Mouse (Mus musculus) embryo, embryonic 11.5 days (tissue): ENCODE results near the gene Samd9l.
"Not testable (repeated sequence)": the region's sequence is repeated elsewhere in the genome, so short reads cannot be mapped to it uniquely, and the experiment has no call there.

Experiments used
- DNase-seq: peaks from one replicate; pipeline ENCODE4 v3.0.0-alpha.2; 2012; ENCODE audit warnings: low read depth, low spot score

Samd9l gene

GRCm38 (mm10) chr6:3399340-3400068, at the start of gene Samd9l:
Samd9l (minus strand) TSS chr6:3399572.
- DNase-seq = peak; percentile 35

- DNase-seq = peak; percentile 62
Observed at GRCm38 (mm10) chr6:3447404-3447803, 48.0 kb upstream of the Samd9l start.

DNA sequence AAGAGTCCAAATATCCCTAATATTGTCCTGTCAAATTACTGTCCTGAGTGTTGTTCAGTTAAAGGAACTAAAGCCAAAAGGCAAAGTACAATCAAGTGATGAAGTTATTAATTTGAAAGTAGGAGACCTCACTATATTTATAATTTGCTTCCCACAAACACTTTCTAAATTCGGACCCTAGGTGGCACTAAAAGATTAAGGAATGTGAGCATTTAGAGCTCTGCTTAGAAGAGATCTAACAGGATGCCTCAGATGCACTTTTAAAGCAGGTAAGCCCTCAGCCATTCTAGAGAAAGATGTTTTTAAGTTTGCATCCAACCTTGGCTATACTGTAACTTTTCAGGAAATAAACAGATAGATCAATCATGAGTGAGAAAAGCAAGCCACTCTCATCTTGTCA, 44.5 kb upstream of the Samd9l start:
- no peak for DNase-seq

DNA sequence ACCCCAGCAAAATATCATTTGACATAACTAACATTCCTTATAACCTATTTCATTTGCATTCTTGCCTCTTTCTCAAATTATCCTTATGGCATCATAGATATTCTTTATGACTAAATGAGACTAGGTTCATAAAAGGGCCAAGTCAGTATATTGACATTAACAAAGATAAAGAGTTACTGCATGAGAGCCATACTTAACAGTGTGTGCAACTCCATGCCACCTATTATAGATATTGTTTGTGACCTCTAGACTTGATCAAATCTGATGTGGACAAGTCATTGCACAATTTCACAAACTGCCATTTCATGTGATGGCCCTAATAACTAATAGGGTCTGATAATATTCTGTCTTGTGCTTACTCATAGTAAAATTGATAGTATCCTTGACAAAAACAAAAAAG, 36.7 kb upstream of the Samd9l start:
- DNase-seq = no peak

DNA sequence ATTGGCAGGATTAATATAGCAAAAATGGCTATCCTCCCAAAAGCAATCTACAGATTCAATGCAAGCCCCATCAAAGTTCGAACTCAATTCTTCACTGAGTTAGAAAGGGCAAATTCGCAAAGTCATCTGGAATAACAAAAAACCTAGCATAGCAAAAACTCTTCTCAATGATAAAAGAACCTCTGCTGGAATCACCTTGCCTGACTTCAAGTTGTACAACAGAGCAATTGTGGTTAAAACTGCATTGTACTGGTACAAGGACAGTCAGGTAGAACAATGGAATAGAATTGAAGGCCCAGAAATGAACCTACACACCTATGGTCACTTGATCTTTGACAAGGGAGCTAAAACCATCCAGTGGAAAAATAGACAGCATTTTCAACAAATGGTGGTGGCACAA, 31.6 kb upstream of the Samd9l start:
- not testable (repeated sequence) for DNase-seq

DNA sequence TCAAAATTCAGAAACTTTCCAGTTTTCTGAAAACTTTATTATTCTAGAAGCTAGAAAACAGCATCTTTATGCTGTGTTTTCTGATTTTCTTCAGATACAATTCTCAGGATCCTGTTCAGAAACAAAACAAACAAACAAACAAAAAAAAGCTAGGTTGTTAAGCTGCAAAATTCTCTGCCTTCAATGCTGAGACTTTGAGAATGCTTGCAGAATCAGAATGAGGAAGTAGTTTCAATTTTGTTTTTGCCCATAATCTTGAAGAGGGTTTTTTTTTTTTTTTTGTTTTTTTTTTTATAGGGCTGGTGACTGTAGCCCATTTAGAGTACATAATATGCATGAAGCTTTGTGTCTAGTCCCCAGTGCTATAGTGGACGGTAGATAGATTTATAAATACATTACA, 27.7 kb upstream of the Samd9l start:
- DNase-seq = no peak

GRCm38 (mm10) chr6:3425333-3425732, 26.0 kb upstream of the Samd9l start:
- DNase-seq = not testable (repeated sequence)

DNA sequence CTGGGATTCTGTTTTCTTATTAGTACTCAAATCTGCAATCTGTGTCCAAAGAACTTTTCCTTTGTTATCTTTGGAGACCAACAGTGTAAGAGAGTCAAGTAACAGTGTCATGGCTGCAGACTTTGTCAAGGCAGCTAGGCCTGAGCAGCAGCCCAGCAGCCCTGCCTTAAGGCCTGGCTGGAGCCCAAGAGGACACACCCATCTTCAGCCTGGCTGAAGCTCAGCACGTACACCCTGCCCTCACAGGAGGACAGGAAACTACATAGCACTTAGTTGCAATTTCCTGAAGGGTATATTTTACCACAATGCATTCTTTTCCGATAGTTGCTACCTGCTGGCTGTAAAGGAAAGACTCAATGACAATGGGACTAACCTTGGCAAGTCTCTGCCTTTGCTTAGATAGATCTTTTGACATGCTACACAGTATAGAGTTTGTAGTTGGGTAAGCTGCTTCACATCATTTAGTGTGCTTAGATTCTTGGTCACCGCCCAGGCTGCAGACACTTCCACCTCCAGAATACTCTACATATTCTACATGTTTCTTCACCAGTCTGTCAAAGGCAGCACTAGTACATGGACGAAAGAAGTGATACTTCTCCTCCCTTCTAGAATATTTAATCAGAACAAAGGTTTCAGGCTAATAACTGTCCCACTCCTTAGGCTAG, 25.4 kb upstream of the Samd9l start:
- not testable (repeated sequence) for DNase-seq

DNA sequence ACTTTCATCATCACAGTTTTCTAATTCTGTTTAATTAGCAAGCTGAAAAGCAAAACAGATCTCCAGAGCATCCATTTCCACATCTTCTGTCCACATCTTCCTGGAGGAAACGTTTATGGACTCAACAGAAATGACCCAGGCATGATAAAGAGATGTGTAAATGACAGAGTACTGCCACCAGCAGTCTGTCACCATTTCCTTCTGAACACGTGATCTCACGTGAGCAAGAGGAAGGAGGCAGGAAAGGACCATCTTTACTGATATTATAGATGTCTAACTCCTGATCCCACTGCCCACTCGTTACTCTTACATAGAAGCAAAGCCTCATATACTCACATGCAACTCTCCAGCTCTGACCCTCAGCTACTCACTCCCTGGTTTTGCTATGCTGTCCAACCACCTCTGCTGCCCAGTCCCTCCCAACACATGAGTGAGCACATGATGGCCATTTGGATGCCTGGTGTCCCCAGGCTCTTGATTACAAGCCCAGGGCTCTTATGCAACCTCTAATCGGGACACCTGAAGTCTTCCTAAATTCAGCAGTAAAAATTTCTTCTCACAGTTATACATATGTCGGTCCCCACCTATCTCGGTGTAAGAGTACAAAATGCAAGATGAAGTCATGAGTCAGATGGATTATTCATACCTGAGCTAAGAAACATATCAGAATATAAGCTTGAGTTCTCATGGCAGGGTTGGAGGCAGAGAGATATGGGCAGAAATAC, 2.0 kb downstream of the Samd9l start:
- DNase-seq = not testable (repeated sequence)

DNA sequence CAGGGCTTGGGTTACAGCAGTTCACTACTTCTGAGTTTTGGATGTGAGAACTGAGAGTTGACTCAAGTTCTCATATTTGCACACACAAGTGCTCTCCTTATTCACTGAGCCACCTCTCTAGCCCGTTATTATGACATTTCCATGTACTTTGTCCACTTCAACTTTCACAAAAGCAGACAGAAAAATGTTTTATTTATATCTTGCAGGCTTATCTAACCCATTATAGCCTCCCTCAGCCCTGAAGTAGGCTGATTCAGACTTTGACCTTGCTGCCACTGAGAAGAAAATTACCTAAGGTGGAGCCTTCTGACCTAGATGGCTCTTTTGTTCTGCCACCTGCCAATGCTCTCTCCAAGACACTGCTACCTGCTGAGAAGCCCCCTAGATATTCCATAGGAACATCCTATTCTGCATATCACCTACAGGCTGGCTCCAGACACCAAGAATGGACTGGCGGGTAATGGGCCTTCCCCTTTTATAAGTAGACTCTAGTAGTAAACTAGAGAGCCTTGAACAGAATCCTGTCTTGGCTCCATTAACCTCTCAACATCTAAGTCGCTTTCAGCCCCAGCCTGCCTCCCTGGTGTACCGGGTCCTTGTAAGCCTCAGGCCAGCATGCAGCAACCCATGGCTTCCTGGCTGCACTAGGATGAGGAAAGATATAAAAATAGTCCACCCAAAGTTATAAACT, 3.3 kb downstream of the Samd9l start:
- DNase-seq = not testable (repeated sequence)

GRCm38 (mm10) chr6:3389995-3390394, 9.4 kb downstream of the Samd9l start:
- DNase-seq = no peak

- no peak for DNase-seq
Observed at GRCm38 (mm10) chr6:3386565-3386964, 12.8 kb downstream of the Samd9l start.

- DNase-seq = not testable (repeated sequence)
Observed at GRCm38 (mm10) chr6:3384816-3385215, 14.6 kb downstream of the Samd9l start.

DNA sequence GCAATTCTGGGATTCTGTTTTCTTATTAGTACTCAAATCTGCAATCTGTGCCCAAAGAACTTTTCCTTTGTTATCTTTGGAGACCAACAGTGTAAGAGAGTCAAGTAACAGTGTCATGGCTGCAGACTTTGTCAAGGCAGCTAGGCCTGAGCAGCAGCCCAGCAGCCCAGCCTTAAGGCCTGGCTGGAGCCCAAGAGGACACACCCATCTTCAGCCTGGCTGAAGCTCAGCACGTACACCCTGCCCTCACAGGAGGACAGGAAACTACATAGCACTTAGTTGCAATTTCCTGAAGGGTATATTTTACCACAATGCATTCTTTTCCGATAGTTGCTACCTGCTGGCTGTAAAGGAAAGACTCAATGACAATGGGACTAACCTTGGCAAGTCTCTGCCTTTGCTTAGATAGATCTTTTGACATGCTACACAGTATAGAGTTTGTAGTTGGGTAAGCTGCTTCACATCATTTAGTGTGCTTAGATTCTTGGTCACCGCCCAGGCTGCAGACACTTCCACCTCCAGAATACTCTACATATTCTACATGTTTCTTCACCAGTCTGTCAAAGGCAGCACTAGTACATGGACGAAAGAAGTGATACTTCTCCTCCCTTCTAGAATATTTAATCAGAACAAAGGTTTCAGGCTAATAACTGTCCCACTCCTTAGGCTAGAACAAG, 15.1 kb downstream of the Samd9l start:
- not testable (repeated sequence) for DNase-seq

DNA sequence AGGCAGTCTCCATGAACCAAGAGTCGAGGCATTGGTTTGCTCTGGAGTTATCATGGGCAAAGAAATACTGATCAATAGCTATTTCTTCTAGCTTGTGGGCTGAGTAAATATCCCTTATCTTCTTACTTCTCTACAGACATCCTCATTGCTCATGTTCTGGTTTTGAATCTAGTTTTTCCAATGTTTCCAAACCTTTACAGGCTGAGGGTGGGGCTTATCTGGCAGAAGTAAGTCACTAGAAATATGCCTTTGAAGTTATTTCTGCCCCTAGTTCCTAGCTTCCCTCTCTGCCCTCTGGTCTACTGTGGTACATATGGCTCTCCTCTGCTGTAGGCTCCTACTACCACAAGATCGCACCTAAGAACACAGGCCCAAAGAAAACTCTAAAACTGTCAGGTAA, 20.2 kb downstream of the Samd9l start:
- no peak for DNase-seq

- no peak for DNase-seq
Observed at GRCm38 (mm10) chr6:3376687-3377086, 22.7 kb downstream of the Samd9l start.

DNA sequence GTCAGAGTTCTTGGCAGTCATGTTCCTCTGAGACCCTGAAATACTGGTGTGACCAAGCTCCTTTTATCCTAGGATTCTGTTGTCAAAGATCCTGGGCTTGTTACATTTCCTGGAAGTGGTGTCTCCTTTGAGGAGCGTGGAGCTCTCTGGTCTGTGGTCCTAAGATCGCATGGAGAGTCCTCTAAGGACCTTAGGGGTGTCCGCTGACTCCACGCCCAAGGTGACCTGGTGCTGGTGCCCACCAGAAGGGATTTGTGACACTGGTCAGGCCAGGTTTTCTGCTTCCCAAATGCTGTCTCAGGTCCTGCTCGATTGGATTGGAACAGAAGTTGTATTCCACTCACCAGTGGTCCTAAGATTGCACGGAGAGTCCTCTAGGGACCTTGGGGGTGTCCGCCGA, 29.8 kb downstream of the Samd9l start:
- DNase-seq = no peak

GRCm38 (mm10) chr6:3365609-3366008, 33.8 kb downstream of the Samd9l start:
- not testable (repeated sequence) for DNase-seq

- DNase-seq = not testable (repeated sequence)
Observed at GRCm38 (mm10) chr6:3345924-3346597, 53.3 kb downstream of the Samd9l start.

- not testable (repeated sequence) for DNase-seq
Observed at GRCm38 (mm10) chr6:3345043-3345639, 54.2 kb downstream of the Samd9l start.
